Mouse (Mus musculus) kidney, adult 2 months (tissue): Measurements from ENCODE around the gene Slc44a3.

Experiments used
- CTCF ChIP-seq: fragments of 200-500 bp; conservative IDR thresholded peaks from 2 replicates; pipeline ENCODE4 v1.5.1; 2011; ENCODE audit warnings: low read depth, mild to moderate bottlenecking, control low read depth, low read length, moderate library complexity, mixed read lengths; ENCODE audit not compliant: insufficient read depth, insufficient read length
- POLR2A ChIP-seq: fragments of 200-500 bp; IDR thresholded peaks from one replicate; pipeline ENCODE4 v1.6.1; 2011; ENCODE audit warnings: low read depth, low read length, control low read depth

DNA sequence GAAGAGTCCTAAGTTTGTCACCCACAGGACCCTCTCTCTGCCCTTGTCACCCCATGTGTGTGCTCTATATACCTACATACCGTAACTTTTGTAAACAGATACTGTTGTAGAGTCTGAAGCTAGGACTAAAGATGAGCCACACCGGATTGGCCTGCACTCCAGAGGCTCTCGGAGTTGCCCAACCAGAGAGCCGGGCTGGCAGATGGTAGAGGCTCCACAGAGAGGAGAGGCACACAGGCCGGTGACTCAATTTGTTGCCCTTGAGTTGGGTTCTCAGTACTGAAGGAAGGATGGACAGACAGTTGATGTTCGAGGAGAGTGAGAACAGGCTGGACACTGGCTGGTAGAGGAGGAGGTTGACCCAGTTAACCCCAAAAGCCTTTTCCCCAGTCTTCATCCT, 87.8 kb downstream of the Slc44a3 start:
- TF ChIP-seq CTCF (no peak), POLR2A (no peak)
